Mouse (Mus musculus) hindbrain, embryonic 16.5 days (tissue): ENCODE measurements around the gene 4933402J07Rik. TPM values are rescaled to one million over a fixed set of nuclear protein-coding genes. Genes with fewer than 3 reads are reported as not detected.

Source experiments
- ATAC-seq: fragments of 200-750 bp; cut with Nextera tagmentation; 2 replicates; pipeline ENCODE4 v1.8.0; 2017; ENCODE audit warnings: moderate TSS enrichment, moderate library complexity
- H3K27ac ChIP-seq: fragments of 300-500 bp; sonication (generic); 2 replicates; pipeline ENCODE4 v1.5.1; 2014; ENCODE audit warnings: low read depth, mild to moderate bottlenecking, control low read depth, low read length, moderate library complexity
- H3K27me3 ChIP-seq: fragments of 300-500 bp; sonication (generic); replicated peaks from 2 replicates; pipeline ENCODE4 v1.6.1; 2014; ENCODE audit warnings: low read length; ENCODE audit not compliant: control insufficient read depth, insufficient read depth
- H3K36me3 ChIP-seq: fragments of 300-500 bp; sonication (generic); 2 replicates; pipeline ENCODE4 v1.6.1; 2014; ENCODE audit warnings: mild to moderate bottlenecking, low read length, moderate library complexity, mixed read lengths; ENCODE audit not compliant: control insufficient read depth, insufficient read depth
- H3K4me1 ChIP-seq: fragments of 300-500 bp; sonication (generic); 2 replicates; pipeline ENCODE4 v1.6.1; 2014; ENCODE audit warnings: low read depth, low read length; ENCODE audit not compliant: control insufficient read depth, insufficient read depth
- H3K4me2 ChIP-seq: fragments of 300-500 bp; sonication (generic); 2 replicates; pipeline ENCODE4 v1.6.1; 2014; ENCODE audit warnings: mild to moderate bottlenecking, low read length, control low read depth, moderate library complexity
- H3K4me3 ChIP-seq: fragments of 300-500 bp; sonication (generic); 2 replicates; pipeline ENCODE4 v1.5.1; 2014; ENCODE audit warnings: mild to moderate bottlenecking, low read length, control low read depth, moderate library complexity
- H3K9ac ChIP-seq: fragments of 300-500 bp; sonication (generic); 2 replicates; pipeline ENCODE4 v1.6.1; 2014; ENCODE audit warnings: low read depth, mild to moderate bottlenecking, control low read depth, low read length, moderate library complexity
- H3K9me3 ChIP-seq: fragments of 300-500 bp; sonication (generic); 2 replicates; pipeline ENCODE4 v1.6.1; 2014; ENCODE audit warnings: mild to moderate bottlenecking, low read length, moderate library complexity; ENCODE audit not compliant: control insufficient read depth
- WGBS: fragments of 180-500 bp; shearing (Covaris S2); extraction: QIAGEN DNeasy Blood & Tissue Kit; methylation state at CpG from one replicate; pipeline ENCODE4 v1.1.7; 2014; 5-methylcytosine and 5-hydroxymethylcytosine counted together
- polyA plus RNA-seq: library from polyadenylated mRNA; unstranded; fragments of >200 nt; fragmentation: Nextera tagmentation; extraction: Ambion mirVana; gene quantifications from 2 replicates; pipeline ENCODE4 v1.2.1, GENCODE M21; 2015

The 4933402J07Rik gene
- polyA plus RNA-seq, 1 experiment from 2014 or later = not detected

DNA sequence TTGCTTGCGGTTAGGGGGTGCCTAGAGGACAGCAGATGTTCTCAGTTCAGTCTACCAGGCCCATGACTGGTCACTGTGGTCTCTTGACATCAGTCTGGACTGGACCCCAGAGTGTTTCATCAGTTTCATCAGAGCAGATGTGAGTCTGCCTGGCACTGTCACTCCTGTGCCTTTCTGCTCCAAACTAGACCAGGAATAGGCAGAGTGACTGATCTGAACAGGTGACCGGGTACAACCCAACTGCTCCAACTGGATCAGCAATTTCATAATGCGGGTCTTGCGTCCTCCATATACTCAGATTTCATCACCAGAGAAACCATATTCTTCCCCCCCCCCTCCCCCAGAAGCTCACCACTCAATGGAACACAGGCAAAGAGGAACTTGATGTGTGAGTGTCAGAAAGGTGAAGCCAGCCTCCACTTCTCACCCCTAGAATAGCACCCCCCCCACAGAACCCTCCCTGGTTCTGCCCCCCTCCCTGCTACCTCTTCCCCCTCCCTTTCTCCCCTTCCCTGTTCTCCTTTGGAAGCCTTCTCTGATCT is 46.1 kb downstream of the 4933402J07Rik start:
- no peak overlapping the region for H3K9ac ChIP-seq
- no peak overlapping the region for H3K4me2 ChIP-seq
- no peaks in the 10 kb centered on the region for H3K4me1 ChIP-seq
- H3K9me3 ChIP-seq = no peaks in the 10 kb centered on the region
- H3K27me3 ChIP-seq = no peaks in the 10 kb centered on the region
- no peaks in the 10 kb centered on the region for H3K36me3 ChIP-seq
- H3K27ac ChIP-seq = no peak overlapping the region
- 93% methylated on average over 4 of the region's 4 CpGs for WGBS
- no peak overlapping the region for H3K4me3 ChIP-seq
- ATAC-seq = no peak

DNA sequence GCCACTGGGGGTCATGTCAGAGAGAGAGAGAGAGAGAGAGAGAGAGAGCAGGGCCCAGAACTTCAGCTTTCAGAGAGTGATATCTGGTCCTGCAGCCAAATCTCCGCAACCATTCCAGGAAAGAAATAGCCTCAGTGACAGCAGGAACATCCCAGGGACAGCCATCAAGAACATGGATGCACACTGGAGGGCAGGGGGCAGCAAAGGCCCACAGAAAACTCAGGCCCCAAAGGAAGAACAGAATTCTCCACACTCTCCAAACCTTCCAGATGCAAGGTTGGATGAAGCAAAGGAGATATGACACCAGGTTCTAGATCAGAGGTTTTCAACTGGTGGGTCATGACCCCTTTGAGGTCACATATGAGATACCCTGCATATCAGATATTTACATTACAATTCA is 50.0 kb downstream of the 4933402J07Rik start:
- H3K4me1 ChIP-seq = no peaks in the 10 kb centered on the region
- no peak overlapping the region for H3K4me2 ChIP-seq
- H3K9ac ChIP-seq = no peak overlapping the region
- ATAC-seq = no peak
- H3K27ac ChIP-seq = no peak overlapping the region
- H3K27me3 ChIP-seq = no peaks in the 10 kb centered on the region
- no peaks in the 10 kb centered on the region for H3K36me3 ChIP-seq
- no peaks in the 10 kb centered on the region for H3K9me3 ChIP-seq
- H3K4me3 ChIP-seq = no peak overlapping the region
- WGBS = 89% methylated on average over 1 of the region's 1 CpGs

DNA sequence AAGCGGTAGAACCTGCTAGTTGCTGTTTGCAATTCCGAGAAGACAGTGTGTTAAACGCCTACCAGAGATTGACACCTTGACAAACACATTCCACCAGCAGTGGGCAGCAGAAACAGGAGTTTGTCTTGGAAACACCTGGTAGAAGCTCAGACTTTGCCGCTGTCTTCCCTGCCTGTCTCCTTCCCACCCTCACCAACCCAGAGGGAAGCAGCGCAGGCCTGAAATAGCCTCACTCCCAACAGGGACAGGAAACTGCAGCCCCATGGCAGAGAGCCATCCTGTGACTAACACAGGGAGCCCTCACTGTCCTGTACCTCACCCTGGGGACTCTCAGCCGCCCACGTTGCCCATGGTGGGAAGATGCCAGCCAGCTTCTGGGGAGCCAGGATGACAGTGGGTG is 55.5 kb downstream of the 4933402J07Rik start:
- Histone ChIP-seq H3K4me2 (no peak overlapping the region), H3K4me1 (peaks cover 10% of the 10 kb centered on the region), H3K27me3 (no peaks in the 10 kb centered on the region), H3K36me3 (no peaks in the 10 kb centered on the region), H3K9ac (peak overlapping the region; percentile 37; the same call in 1 of the 2 replicates), H3K27ac (no peak overlapping the region; the same call in 1 of the 2 replicates), H3K4me3 (no peak overlapping the region), H3K9me3 (no peaks in the 10 kb centered on the region)
- 0 out of 2 replicates have a peak, but pooled peaks have one; percentile 29 for ATAC-seq
- WGBS = 52% methylated on average over 7 of the region's 7 CpGs

DNA sequence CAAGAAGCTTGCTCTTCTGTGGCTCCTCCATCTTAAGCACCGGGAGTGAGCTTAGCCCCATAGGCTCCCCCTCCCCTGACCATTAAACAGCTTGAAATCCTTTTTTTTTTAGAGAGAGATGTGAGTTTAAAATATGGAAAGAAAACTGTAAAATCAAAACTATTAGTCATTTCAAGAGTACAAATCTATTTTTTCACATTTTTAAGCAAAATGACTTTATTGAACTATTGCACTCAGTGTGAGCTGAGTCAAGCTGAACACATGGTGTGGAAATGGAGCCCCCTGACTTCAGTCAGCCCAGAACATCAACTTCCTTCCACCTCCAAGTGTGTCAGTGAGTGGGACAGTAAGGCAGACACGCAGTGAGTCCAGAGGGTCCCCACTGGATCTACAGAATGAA is 55.9 kb downstream of the 4933402J07Rik start:
- 65% methylated on average over 2 of the region's 2 CpGs for WGBS
- H3K27ac ChIP-seq = no peak overlapping the region; the same call in 1 of the 2 replicates
- no peak overlapping the region for H3K9ac ChIP-seq

DNA sequence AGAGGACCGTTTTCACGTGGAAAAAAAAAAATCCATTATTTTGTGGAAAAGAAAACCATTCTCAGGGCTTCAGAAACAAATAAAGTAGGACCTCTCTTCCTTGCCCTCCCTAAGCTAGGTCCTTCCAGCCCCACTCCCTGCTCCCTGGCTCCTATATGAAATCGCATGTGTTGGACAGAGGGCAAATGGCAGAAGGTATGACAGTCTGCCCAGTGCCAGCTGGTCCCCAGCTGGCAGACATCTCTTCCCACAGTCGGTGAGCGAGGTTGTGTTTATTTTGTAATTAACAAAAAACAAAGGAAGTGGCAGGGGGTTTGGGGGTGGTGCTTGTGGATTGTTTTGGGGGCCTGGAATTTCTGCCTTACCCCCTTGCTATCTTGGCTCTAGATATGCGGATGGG is 56.6 kb downstream of the 4933402J07Rik start:
- Histone ChIP-seq H3K9me3 (no peaks in the 10 kb centered on the region), H3K4me1 (peaks cover 10% of the 10 kb centered on the region), H3K4me3 (no peak overlapping the region), H3K9ac (no peak overlapping the region), H3K36me3 (no peaks in the 10 kb centered on the region), H3K27ac (peak overlapping the region; percentile 20), H3K27me3 (no peaks in the 10 kb centered on the region), H3K4me2 (no peak overlapping the region)
- peak; percentile 78; the same call in 1 of the 2 replicates for ATAC-seq
- 52% methylated on average over 6 of the region's 6 CpGs for WGBS

More for the DNA sequence above, 55.9 kb downstream of the 4933402J07Rik start:
- Histone ChIP-seq H3K9me3 (no peaks in the 10 kb centered on the region), H3K36me3 (no peaks in the 10 kb centered on the region), H3K4me3 (no peak overlapping the region), H3K27me3 (no peaks in the 10 kb centered on the region), H3K4me2 (no peak overlapping the region), H3K4me1 (peaks cover 10% of the 10 kb centered on the region)
- no peak for ATAC-seq

DNA sequence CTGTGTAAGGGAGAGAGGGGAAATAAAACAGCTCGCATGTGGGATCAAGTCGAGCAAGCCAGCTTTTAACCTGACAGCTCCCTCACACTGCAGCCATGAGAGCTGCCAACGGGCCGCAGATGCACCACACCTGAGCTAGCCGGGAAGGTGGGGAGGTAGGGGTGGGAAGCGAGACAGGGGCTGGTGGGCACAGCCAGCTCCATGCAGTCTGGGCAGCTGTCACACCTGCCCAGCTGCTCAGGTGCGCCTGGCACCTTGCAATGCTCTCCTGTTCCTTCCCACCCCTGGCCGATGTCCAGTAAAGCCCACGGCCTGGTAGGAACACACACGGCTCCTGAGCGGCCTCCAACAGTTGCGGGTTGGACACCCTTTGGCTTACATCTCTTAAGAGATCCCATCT is 57.5 kb downstream of the 4933402J07Rik start:
- H3K27ac ChIP-seq = 0 out of 2 replicates have a peak overlapping the region, but pooled peaks have one; percentile 14
- H3K4me2 ChIP-seq = no peak overlapping the region
- no peak overlapping the region for H3K9ac ChIP-seq
- WGBS = 83% methylated on average over 12 of the region's 12 CpGs
- H3K9me3 ChIP-seq = no peaks in the 10 kb centered on the region
- ATAC-seq = no peak
- no peak overlapping the region for H3K4me3 ChIP-seq
- H3K36me3 ChIP-seq = no peaks in the 10 kb centered on the region
- H3K4me1 ChIP-seq = peaks cover 10% of the 10 kb centered on the region
- no peaks in the 10 kb centered on the region for H3K27me3 ChIP-seq

DNA sequence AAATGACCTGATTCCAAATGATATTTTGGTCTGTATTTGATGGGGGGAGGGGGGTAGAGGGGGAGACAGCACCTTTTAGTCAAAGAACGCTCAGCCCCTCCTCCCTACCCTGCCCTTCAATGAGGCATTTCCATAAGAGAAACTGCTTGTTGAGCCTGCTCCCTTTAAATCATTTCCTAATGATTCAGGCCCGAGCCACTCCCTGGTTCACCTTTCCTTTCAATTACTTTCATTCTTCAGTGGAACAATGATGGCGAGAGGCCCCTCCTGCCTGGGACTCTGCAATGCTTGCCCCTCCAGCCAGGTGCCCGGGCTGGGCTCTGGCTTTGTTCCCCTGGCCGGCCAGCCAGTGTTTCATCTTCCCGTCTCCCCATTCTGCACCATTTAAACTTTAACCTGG is 66.0 kb downstream of the 4933402J07Rik start:
- 39% methylated on average over 6 of the region's 6 CpGs for WGBS
- no peaks in the 10 kb centered on the region for H3K4me1 ChIP-seq
- H3K9me3 ChIP-seq = no peaks in the 10 kb centered on the region
- no peak overlapping the region for H3K27ac ChIP-seq
- H3K4me2 ChIP-seq = no peak overlapping the region
- no peak overlapping the region for H3K9ac ChIP-seq
- no peak for ATAC-seq
- no peaks in the 10 kb centered on the region for H3K36me3 ChIP-seq
- no peaks in the 10 kb centered on the region for H3K27me3 ChIP-seq
- no peak overlapping the region for H3K4me3 ChIP-seq

DNA sequence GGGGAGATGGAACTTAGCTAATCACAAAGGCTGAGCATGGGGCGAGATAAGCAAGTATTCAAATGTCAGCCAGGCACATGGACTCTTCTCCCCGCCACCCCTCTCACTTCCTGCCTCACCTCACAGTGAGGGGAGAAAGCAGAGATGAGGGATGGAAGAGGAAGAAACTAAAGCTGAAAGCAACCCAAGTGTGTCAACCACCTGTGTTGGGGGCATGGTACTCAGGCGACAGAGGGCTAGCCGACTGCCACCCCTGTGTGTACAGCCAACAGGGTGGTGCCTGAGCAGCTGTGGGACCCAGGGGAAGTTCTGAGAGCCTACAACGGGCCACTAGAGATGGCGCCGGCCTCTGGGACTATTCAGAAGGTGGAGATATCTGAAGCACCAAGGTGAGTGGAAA is 68.1 kb downstream of the 4933402J07Rik start:
- no peaks in the 10 kb centered on the region for H3K9me3 ChIP-seq
- no peak overlapping the region for H3K4me2 ChIP-seq
- no peak overlapping the region for H3K9ac ChIP-seq
- no peaks in the 10 kb centered on the region for H3K36me3 ChIP-seq
- no peak for ATAC-seq
- no peaks in the 10 kb centered on the region for H3K27me3 ChIP-seq
- H3K4me1 ChIP-seq = no peaks in the 10 kb centered on the region
- no peak overlapping the region for H3K4me3 ChIP-seq
- no peak overlapping the region for H3K27ac ChIP-seq
- WGBS = 95% methylated on average over 7 of the region's 7 CpGs

DNA sequence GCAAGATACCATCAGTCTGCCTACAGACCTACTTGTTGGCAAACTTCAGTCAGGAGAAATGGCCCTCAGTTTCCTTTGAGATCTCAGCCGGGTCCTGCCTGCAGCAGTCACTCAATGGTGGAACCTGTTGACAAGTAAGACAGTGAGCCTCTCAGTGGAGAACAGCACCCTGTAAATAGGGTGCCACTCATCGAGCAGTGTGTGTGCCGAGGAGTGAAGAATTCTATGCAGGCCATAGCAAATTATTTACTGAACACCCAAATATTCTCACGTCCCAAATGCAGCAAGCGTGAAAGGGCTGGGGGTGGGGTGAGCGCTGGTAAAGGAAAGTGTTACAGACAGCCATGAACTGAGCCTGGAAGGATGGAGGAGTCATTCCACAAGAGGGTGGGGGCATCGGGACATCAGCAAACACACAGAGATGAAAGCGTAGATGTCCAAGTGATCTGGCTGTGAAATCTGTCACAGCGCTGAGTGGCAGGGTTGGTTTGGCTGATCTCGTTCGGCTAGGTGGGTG is 72.6 kb downstream of the 4933402J07Rik start:
- H3K27ac ChIP-seq = no peak overlapping the region
- WGBS = 79% methylated on average over 11 of the region's 11 CpGs
- no peaks in the 10 kb centered on the region for H3K27me3 ChIP-seq
- H3K9me3 ChIP-seq = no peaks in the 10 kb centered on the region
- no peak overlapping the region for H3K9ac ChIP-seq
- H3K4me1 ChIP-seq = no peaks in the 10 kb centered on the region
- H3K4me3 ChIP-seq = no peak overlapping the region
- no peak overlapping the region for H3K4me2 ChIP-seq
- no peak for ATAC-seq
- H3K36me3 ChIP-seq = no peaks in the 10 kb centered on the region
